Mouse (Mus musculus) heart, embryonic 15.5 days (tissue): ENCODE results near the gene Ripor3. TPM values are rescaled to one million over a fixed set of nuclear protein-coding genes. Genes with fewer than 3 reads are reported as not detected.

Source experiments
- ATAC-seq: fragments of 200-750 bp; cut with Nextera tagmentation; replicated peaks from 2 replicates; pipeline ENCODE4 v1.8.0; 2017; ENCODE audit warnings: low read depth, moderate TSS enrichment; ENCODE audit not compliant: insufficient number of reproducible peaks, insufficient read depth, low FRiP score
- H3K27ac ChIP-seq: fragments of 300-500 bp; sonication (generic); 2 replicates; pipeline ENCODE4 v1.5.1; 2015; ENCODE audit warnings: mild to moderate bottlenecking, inconsistent platforms
- H3K27me3 ChIP-seq: fragments of 300-500 bp; sonication (generic); 2 replicates; pipeline ENCODE4 v1.6.1; 2015; ENCODE audit warnings: inconsistent platforms
- H3K36me3 ChIP-seq: fragments of 300-500 bp; sonication (generic); 2 replicates; pipeline ENCODE4 v1.6.1; 2015; ENCODE audit warnings: mild to moderate bottlenecking, inconsistent platforms
- H3K4me1 ChIP-seq: fragments of 300-500 bp; sonication (generic); replicated peaks from 2 replicates; pipeline ENCODE4 v1.6.1; 2015; ENCODE audit warnings: inconsistent platforms
- H3K4me2 ChIP-seq: fragments of 300-500 bp; sonication (generic); 2 replicates; pipeline ENCODE4 v1.6.1; 2015; ENCODE audit warnings: inconsistent platforms, mild to moderate bottlenecking, moderate library complexity
- H3K4me3 ChIP-seq: fragments of 300-500 bp; sonication (generic); 2 replicates; pipeline ENCODE4 v1.5.1; 2015; ENCODE audit warnings: mild to moderate bottlenecking, inconsistent platforms
- H3K9ac ChIP-seq: fragments of 300-500 bp; sonication (generic); 2 replicates; pipeline ENCODE4 v1.6.1; 2015; ENCODE audit warnings: mild to moderate bottlenecking, inconsistent platforms
- H3K9me3 ChIP-seq: fragments of 300-500 bp; sonication (generic); replicated peaks from 2 replicates; pipeline ENCODE4 v1.6.1; 2016; ENCODE audit warnings: inconsistent platforms
- WGBS: fragments of 180-500 bp; shearing (Covaris S2); methylation state at CpG from one replicate; pipeline ENCODE4 v1.1.7; 2015; ENCODE audit warnings: mixed read lengths; 5-methylcytosine and 5-hydroxymethylcytosine counted together
- polyA plus RNA-seq: library from polyadenylated mRNA; unstranded; fragments of >200 nt; fragmentation: Nextera tagmentation; extraction: Ambion mirVana; gene quantifications from 2 replicates; pipeline ENCODE4 v1.2.1, GENCODE M21; 2015

Gene Ripor3
- polyA plus RNA-seq, 1 experiment from 2014 or later: 0.93 TPM

DNA sequence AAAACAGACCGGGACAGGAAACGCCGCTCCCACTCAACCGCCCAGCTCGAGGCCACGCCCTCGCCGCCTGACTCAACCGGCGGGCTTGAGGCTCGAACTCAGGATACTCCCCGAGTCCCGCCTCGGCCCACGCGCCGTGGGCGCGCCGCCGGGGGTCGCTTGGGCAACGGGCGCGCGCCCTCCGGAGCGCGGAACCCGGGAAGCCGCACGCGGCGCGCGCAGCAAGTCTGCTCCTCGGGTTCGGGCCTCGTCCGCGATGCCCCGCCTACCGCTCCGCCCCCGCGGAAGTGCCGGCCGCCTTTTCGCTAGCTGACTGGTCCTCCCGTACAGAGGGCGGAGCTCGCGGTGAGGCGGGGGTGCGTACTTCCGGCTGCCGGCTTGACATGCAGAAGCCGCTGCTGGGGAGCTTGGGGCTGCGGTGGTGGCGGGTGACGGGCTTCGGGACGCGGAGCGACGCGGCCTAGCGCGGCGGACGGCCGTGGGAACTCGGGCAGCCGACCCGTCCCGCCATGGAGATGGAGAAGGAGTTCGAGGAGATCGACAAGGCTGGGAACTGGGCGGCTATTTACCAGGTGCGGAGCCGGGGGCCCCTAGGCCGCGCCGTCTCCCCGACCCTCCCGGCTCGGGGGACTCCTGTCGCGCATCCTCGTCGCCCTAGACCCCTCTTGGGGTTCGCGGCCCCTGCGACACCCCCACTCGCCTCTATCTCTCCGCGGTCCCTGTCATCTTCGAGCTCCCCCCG is 78.3 kb downstream of the Ripor3 start, which contains the start of gene Ptpn1:
Gene Ptpn1, plus strand, starts transcription at position 73 of the 742 bp plus-strand sequence.
- Histone ChIP-seq H3K36me3 (no peaks in the 10 kb centered on the region), H3K4me3 (peak within 1 kb of the TSS; percentile 87), H3K9ac (peak within 1 kb of the TSS; percentile 89), H3K9me3 (no peaks in the 10 kb centered on the region), H3K4me2 (peak within 1 kb of the TSS; percentile 82), H3K27me3 (no peaks in the 10 kb centered on the region), H3K4me1 (peaks cover 38% of the 10 kb centered on the region), H3K27ac (peak within 1 kb of the TSS; percentile 79)
- ATAC-seq: peak; percentile 95
- under 1% methylated on average over 99 of the region's 99 CpGs for WGBS

DNA sequence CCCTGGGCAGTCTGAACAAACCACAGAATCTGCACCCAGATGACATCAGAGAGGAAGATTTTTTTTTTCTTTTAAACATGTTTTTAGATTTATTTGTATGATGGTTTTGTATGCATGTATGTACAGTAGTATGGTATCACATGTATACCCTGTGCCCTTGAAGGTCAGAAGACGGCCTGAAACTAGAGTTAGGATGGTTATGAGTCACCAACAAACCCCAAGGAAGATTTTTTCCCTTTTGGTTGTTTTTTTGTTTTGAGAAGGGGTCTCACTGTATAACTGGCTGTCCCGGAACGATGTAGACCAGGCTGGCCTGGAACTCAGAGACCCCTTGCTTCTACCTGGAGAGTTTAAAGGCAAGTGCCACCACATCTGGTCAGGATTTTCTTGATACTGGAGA is 79.4 kb downstream of the Ripor3 start:
- Histone ChIP-seq H3K36me3 (no peaks in the 10 kb centered on the region), H3K27ac (peak overlapping the region; percentile 79; the same call in 1 of the 2 replicates), H3K4me1 (peaks cover 28% of the 10 kb centered on the region), H3K9me3 (no peaks in the 10 kb centered on the region), H3K27me3 (no peaks in the 10 kb centered on the region), H3K4me3 (peak overlapping the region; percentile 87; the same call in 1 of the 2 replicates), H3K4me2 (no peak overlapping the region; the same call in 1 of the 2 replicates), H3K9ac (0 out of 2 replicates have a peak overlapping the region, but pooled peaks have one; percentile 89)
- WGBS: 96% methylated on average over 3 of the region's 3 CpGs
- ATAC-seq: no peak

Other genes with a start within 250 kb of the Ripor3 start
- gene Ptpn1, start 78.6 kb downstream of the Ripor3 start, polyA plus RNA-seq: 44.8 and 45.1 TPM in 2 replicates
- 5.3 and 7.1 TPM in 2 replicates for gene Pard6b, start 70.4 kb upstream of the Ripor3 start, polyA plus RNA-seq
- gene Adnp, start 196.5 kb upstream of the Ripor3 start, polyA plus RNA-seq: 6.6 and 7.8 TPM in 2 replicates
- 10.9 and 14.2 TPM in 2 replicates for gene Gm20716, start 219.7 kb upstream of the Ripor3 start, polyA plus RNA-seq
- 69.3 and 96.2 TPM in 2 replicates for gene Dpm1, start 220.0 kb upstream of the Ripor3 start, polyA plus RNA-seq
- 4.2 and 5.7 TPM in 2 replicates for gene Mocs3, start 220.0 kb upstream of the Ripor3 start, polyA plus RNA-seq